Mouse (Mus musculus) lung, adult 2 months (tissue): ENCODE data around the gene Haus4. TPM values are rescaled to one million over a fixed set of nuclear protein-coding genes. Genes with fewer than 3 reads are reported as not detected.

Source experiments
- DNase-seq: peaks from one replicate; pipeline ENCODE4 v3.0.0; 2022
- H3K4me1 ChIP-seq: fragments of 200-500 bp; 2 replicates; pipeline ENCODE4 v1.6.1; 2011; ENCODE audit warnings: low read length; ENCODE audit not compliant: control insufficient read depth, insufficient read depth
- H3K4me3 ChIP-seq: fragments of 200-500 bp; replicated peaks from 2 replicates; pipeline ENCODE3; 2011; ENCODE audit warnings: low read depth, mild to moderate bottlenecking, control low read depth, low read length; ENCODE audit errors: extremely low read depth
- CTCF ChIP-seq: fragments of 200-500 bp; IDR thresholded peaks from 2 replicates; pipeline ENCODE4 v1.5.1; 2011; ENCODE audit warnings: mild to moderate bottlenecking, low read length, control low read depth; ENCODE audit not compliant: insufficient read depth
- POLR2A ChIP-seq: fragments of 200-500 bp; IDR thresholded peaks from 2 replicates; pipeline ENCODE4 v1.6.1; 2011; ENCODE audit warnings: low read depth, mild to moderate bottlenecking, control low read depth, low read length, borderline replicate concordance; ENCODE audit errors: extremely low read depth
- WGBS: fragments of 180-500 bp; shearing (Covaris S2); methylation state at CpG from one replicate; pipeline ENCODE4 v1.1.7; 2018; 5-methylcytosine and 5-hydroxymethylcytosine counted together
- polyA plus RNA-seq: library from polyadenylated mRNA; depleted of rRNA; stranded (reverse); fragments of >200 nt; gene quantifications from 2 replicates; pipeline ENCODE4 v1.2.3, GENCODE M21; 2012

Haus4 gene
- polyA plus RNA-seq, 1 experiment = 7.9 TPM

GRCm38 (mm10) chr14:54572790-54573736 is 18.6 kb upstream of the Haus4 start:
- H3K4me1 ChIP-seq = peaks cover 7% of the 10 kb centered on the region
- H3K4me3 ChIP-seq = no peak overlapping the region
- DNase-seq = peak; percentile 58
- WGBS = 49% methylated on average over 14 of the region's 14 CpGs
- TF ChIP-seq CTCF (no peak), POLR2A (no peak)

- TF ChIP-seq POLR2A = no peak
- TF ChIP-seq CTCF = no peak
- H3K4me3 ChIP-seq = no peak overlapping the region
- no peak for DNase-seq
- peaks cover 7% of the 10 kb centered on the region for H3K4me1 ChIP-seq
- WGBS = 56% methylated on average over 4 of the region's 4 CpGs
These were observed 17.7 kb upstream of the Haus4 start for GRCm38 (mm10) chr14:54572122-54572521.

GRCm38 (mm10) chr14:54569451-54570392 is 15.3 kb upstream of the Haus4 start:
- no peak for DNase-seq
- WGBS = 66% methylated on average over 17 of the region's 17 CpGs
- TF ChIP-seq POLR2A (no peak), CTCF (no peak)
- H3K4me1 ChIP-seq = peaks cover 2% of the 10 kb centered on the region
- H3K4me3 ChIP-seq = no peak overlapping the region

GRCm38 (mm10) chr14:54568694-54569414 is 14.4 kb upstream of the Haus4 start:
- Histone ChIP-seq H3K4me1 (peaks cover 2% of the 10 kb centered on the region), H3K4me3 (no peak overlapping the region)
- TF ChIP-seq POLR2A (no peak), CTCF (peak; percentile 84)
- peak; percentile 73 for DNase-seq
- WGBS = 67% methylated on average over 15 of the region's 15 CpGs

GRCm38 (mm10) chr14:54560527-54561242 is 6.3 kb upstream of the Haus4 start:
- WGBS = 76% methylated on average over 14 of the region's 14 CpGs
- no peak for TF ChIP-seq CTCF
- no peak for TF ChIP-seq POLR2A
- Histone ChIP-seq H3K4me1 (no peaks in the 10 kb centered on the region), H3K4me3 (no peak overlapping the region)
- no peak for DNase-seq

GRCm38 (mm10) chr14:54557330-54557729 is 2.9 kb upstream of the Haus4 start:
- DNase-seq = no peak
- TF ChIP-seq CTCF = no peak
- no peak for TF ChIP-seq POLR2A
- WGBS = 58% methylated on average over 8 of the region's 8 CpGs
- Histone ChIP-seq H3K4me1 (no peaks in the 10 kb centered on the region; the same call in 1 of the 2 replicates), H3K4me3 (no peak overlapping the region)

GRCm38 (mm10) chr14:54553454-54553974 is 902 bp downstream of the Haus4 start:
- Histone ChIP-seq H3K4me1 (no peaks in the 10 kb centered on the region; the same call in 1 of the 2 replicates), H3K4me3 (peak overlapping the region; percentile 94)
- 3% methylated on average over 21 of the region's 21 CpGs for WGBS
- TF ChIP-seq POLR2A = no peak
- TF ChIP-seq CTCF = no peak
- DNase-seq = no peak

- no peak for DNase-seq
- 79% methylated on average over 5 of the region's 5 CpGs for WGBS
- H3K4me3 ChIP-seq = no peak overlapping the region
- no peaks in the 10 kb centered on the region for H3K4me1 ChIP-seq
- TF ChIP-seq POLR2A = no peak
- no peak for TF ChIP-seq CTCF
These were observed 9.7 kb downstream of the Haus4 start for GRCm38 (mm10) chr14:54544703-54545102.
